Mouse (Mus musculus) CD4-positive naive resting alpha-beta T cell, adult 57 days (primary cell): ENCODE measurements around the gene Gm21725. TPM values are rescaled to one million over a fixed set of nuclear protein-coding genes. Genes with fewer than 3 reads are reported as not detected.

Experiments
- total RNA-seq: library from RNA; stranded (reverse); gene quantifications from one replicate; pipeline ENCODE4 v1.2.4, GENCODE M21; 2023

Gm21725 gene
- total RNA-seq, result not detected

GRCm38 (mm10) chrY:13348963-13349362, at the start of gene Gm21725:
Gene Gm21725, minus strand, starts transcription at chrY:13349063.

Other genes with a start within 250 kb of the Gm21725 start
- not detected for gene Gm21891, start 215.6 kb downstream of the Gm21725 start, total RNA-seq
- not detected for gene Gm21425, start 187.1 kb downstream of the Gm21725 start, total RNA-seq
- gene Gm21828, start 125.1 kb downstream of the Gm21725 start, total RNA-seq, result not detected
- not detected for gene Gm21440, start 96.7 kb downstream of the Gm21725 start, total RNA-seq
- gene Gm21454, start 96.6 kb downstream of the Gm21725 start, total RNA-seq, result not detected
- not detected for gene Gm21866, start 116.5 kb upstream of the Gm21725 start, total RNA-seq
- gene Gm20773, start 145.0 kb upstream of the Gm21725 start, total RNA-seq, result not detected